Mouse (Mus musculus): Measurements from ENCODE around the gene Ndufs8. TPM values are rescaled to one million over a fixed set of nuclear protein-coding genes. Genes with fewer than 3 reads are reported as not detected.
A peak's percentile ranks its signal among the peaks of the same experiment; 100 is the strongest.

Ndufs8 gene
- polyA plus RNA-seq, 1 experiment from 2014 or later, result 255 TPM

DNA sequence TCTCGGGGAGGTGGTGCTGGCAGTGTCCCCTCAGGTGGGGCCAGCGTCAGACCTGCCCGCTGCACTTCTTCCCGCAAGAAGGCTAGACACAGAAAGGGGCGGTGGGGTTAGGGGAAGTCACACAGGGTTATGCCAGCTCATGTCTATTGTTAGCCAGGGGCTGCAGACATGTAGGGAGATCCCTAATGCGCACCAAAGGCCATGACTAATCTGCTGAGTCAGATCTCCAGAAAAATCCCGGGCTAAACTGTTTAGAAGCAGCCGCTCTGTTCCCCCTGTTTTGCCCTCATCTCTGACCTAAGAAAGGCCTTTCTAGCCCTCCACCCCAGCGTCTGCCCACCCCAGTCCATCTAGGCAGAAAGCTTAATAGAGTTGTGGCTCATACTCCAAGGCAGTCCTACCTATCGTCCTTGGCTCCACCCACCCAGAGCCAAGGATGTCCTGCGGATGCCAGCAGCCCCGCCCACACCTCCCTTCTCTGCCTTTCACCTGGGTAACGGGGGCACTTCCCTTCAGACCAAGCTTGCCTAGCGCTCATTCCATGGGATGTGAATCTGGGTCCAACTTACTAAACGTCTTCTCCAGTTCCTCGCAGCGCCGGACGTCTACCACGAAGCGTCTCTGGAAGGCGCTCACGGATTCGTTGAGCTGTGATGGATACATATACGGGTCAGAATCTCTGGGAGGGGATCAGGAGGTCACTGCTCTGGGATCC, 8.8 kb downstream of the Ndufs8 start:
- H3K27me3 ChIP-seq, result no peaks in the 10 kb centered on the region
- no peak for ATAC-seq (ENCODE audit: insufficient number of reproducible peaks, low FRiP score, low TSS enrichment, low read depth)
- H3K36me3 ChIP-seq, result peaks cover 46% of the 10 kb centered on the region
- H3K4me3 ChIP-seq (replicated peaks), result no peak overlapping the region
- no peaks in the 10 kb centered on the region for H3K9me3 ChIP-seq (replicated peaks)
- H3K4me2 ChIP-seq (replicated peaks), result 0 out of 2 replicates have a peak overlapping the region, but pooled peaks have one; percentile 75
- peaks cover 46% of the 10 kb centered on the region for H3K4me1 ChIP-seq
- H3K27ac ChIP-seq (replicated peaks), result no peak overlapping the region
- WGBS, result 63% methylated on average over 25 of the region's 25 CpGs
- no peak overlapping the region for H3K9ac ChIP-seq

DNA sequence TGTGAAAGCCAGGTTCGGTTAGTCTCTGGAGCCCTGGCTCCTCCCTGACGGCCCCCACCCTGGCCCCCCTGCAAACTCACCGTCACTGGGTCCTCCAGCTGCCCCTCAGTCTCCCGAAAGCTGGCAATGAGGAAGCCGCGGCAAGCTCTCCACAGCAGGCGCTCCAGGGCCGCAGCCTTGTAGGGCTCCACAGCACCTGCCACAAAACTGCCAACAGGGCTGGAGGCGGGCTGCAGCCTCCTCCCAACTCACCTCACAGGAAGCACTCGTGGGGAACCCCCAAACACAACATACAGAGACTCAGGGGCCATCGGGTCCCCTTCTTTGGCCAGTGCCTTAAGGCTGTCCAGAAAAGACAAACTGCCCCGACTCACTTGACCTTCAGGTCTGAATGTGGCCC, 9.6 kb downstream of the Ndufs8 start:
- Histone ChIP-seq H3K9ac (no peak overlapping the region), H3K4me2 (replicated peaks) (no peak overlapping the region), H3K27ac (replicated peaks) (no peak overlapping the region), H3K27me3 (no peaks in the 10 kb centered on the region), H3K4me1 (peaks cover 43% of the 10 kb centered on the region), H3K9me3 (replicated peaks) (no peaks in the 10 kb centered on the region), H3K4me3 (replicated peaks) (no peak overlapping the region), H3K36me3 (peaks cover 45% of the 10 kb centered on the region)
- ATAC-seq (ENCODE audit: insufficient number of reproducible peaks, low FRiP score, low TSS enrichment, low read depth), result no peak
- WGBS, result 80% methylated on average over 12 of the region's 12 CpGs

DNA sequence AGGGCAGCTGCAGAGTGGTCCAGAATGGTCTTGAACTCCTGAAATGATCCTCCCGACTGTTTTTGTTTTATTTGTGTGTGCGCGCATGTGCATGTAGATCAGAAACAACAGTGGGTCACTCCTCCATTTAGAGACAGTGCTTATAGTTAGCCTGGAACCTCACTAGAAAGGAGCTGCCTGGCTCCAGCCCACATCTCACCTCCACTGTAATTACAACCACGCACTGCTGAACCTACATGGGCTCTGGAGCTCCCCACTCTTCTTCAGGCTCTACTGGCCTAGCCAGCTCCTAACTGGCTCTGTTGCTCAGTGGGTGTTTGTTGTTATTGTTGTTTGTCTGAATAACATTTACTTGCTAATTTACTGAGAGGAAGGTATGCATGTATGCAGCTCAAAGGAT, 13.0 kb downstream of the Ndufs8 start:
- Histone ChIP-seq H3K27me3 (no peaks in the 10 kb centered on the region), H3K36me3 (peaks cover 77% of the 10 kb centered on the region), H3K27ac (replicated peaks) (no peak overlapping the region), H3K9me3 (replicated peaks) (no peaks in the 10 kb centered on the region), H3K4me1 (peaks cover 13% of the 10 kb centered on the region), H3K4me3 (replicated peaks) (no peak overlapping the region), H3K9ac (no peak overlapping the region), H3K4me2 (replicated peaks) (no peak overlapping the region)
- 93% methylated on average over 4 of the region's 4 CpGs for WGBS
- ATAC-seq (ENCODE audit: insufficient number of reproducible peaks, low FRiP score, low TSS enrichment, low read depth), result no peak

DNA sequence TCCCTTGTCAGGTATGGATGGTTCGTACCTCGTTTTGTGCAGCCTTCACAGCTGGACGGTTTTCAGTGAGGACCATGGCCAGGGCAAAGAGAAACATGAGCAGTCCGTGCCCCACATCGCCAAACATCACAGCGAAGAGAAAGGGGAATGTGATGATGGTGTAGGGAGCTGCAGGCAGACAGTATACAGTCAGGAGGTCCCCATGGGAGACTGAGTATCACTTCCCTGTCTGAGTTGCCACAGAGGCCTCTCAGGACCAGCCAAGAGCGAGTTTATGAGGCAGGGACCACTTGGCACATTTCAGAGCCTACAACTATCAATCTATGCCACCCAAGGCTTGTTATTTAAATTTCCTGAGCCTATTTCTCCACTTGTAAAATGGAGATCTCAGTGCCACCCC, 13.6 kb downstream of the Ndufs8 start:
- H3K27ac ChIP-seq (replicated peaks), result no peak overlapping the region
- H3K4me1 ChIP-seq, result peaks cover 7% of the 10 kb centered on the region; the same call in 1 of the 2 replicates
- 89% methylated on average over 7 of the region's 7 CpGs for WGBS
- no peak overlapping the region for H3K4me2 ChIP-seq (replicated peaks)
- H3K4me3 ChIP-seq (replicated peaks), result no peak overlapping the region
- H3K36me3 ChIP-seq, result peaks cover 81% of the 10 kb centered on the region
- no peak for ATAC-seq (ENCODE audit: insufficient number of reproducible peaks, low FRiP score, low TSS enrichment, low read depth)
- H3K9me3 ChIP-seq (replicated peaks), result no peaks in the 10 kb centered on the region
- H3K27me3 ChIP-seq, result no peaks in the 10 kb centered on the region
- H3K9ac ChIP-seq, result no peak overlapping the region

DNA sequence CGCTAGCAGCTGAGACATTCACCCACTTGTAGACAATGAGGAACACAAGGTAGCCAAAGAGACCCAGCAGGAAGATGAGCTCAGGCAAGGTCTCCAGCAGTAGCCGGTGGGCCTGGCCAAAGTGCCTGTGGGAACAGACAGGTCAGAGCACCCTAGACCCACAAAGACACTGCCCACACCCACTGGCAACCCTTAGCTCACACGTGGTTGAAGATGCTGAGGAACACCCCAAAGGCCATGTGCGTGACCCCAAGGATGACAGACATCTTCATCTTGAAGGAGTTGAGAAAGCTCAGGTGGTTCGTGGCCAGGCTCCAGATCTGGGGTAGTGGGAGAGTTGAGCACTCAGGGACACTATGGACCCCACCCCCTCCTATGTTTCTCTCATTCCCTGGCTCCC, 15.0 kb downstream of the Ndufs8 start:
- WGBS, result 92% methylated on average over 5 of the region's 5 CpGs
- H3K27ac ChIP-seq (replicated peaks), result no peak overlapping the region
- H3K36me3 ChIP-seq, result peaks cover 87% of the 10 kb centered on the region
- no peak for ATAC-seq (ENCODE audit: insufficient number of reproducible peaks, low FRiP score, low TSS enrichment, low read depth)
- H3K4me3 ChIP-seq (replicated peaks), result no peak overlapping the region
- no peaks in the 10 kb centered on the region for H3K9me3 ChIP-seq (replicated peaks)
- no peaks in the 10 kb centered on the region for H3K27me3 ChIP-seq
- H3K9ac ChIP-seq, result no peak overlapping the region
- H3K4me1 ChIP-seq, result no peaks in the 10 kb centered on the region
- H3K4me2 ChIP-seq (replicated peaks), result no peak overlapping the region

DNA sequence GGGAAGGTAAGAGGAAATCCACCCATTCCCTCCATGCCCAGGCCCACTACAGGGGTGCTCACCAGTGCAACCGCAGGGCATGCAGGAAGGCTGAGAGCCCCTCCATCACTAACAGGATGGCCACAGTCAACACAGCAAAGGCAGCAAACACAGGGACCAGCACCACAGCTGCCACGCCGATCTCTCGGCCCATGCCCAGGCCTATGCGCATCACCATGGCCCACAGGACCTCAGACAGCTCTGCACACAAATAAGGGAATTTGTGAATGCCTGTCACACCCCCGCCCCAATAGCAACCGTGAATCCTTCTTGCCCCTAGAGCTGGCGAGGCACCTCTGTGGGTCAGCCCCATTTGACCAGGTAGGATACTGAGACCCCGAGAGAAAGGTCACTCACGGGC, 16.4 kb downstream of the Ndufs8 start:
- Histone ChIP-seq H3K4me1 (no peaks in the 10 kb centered on the region), H3K9ac (no peak overlapping the region), H3K4me3 (replicated peaks) (no peak overlapping the region), H3K4me2 (replicated peaks) (no peak overlapping the region), H3K27me3 (no peaks in the 10 kb centered on the region), H3K27ac (replicated peaks) (no peak overlapping the region), H3K9me3 (replicated peaks) (no peaks in the 10 kb centered on the region), H3K36me3 (peaks cover 85% of the 10 kb centered on the region)
- WGBS, result 93% methylated on average over 10 of the region's 10 CpGs
- no peak for ATAC-seq (ENCODE audit: insufficient number of reproducible peaks, low FRiP score, low TSS enrichment, low read depth)

DNA sequence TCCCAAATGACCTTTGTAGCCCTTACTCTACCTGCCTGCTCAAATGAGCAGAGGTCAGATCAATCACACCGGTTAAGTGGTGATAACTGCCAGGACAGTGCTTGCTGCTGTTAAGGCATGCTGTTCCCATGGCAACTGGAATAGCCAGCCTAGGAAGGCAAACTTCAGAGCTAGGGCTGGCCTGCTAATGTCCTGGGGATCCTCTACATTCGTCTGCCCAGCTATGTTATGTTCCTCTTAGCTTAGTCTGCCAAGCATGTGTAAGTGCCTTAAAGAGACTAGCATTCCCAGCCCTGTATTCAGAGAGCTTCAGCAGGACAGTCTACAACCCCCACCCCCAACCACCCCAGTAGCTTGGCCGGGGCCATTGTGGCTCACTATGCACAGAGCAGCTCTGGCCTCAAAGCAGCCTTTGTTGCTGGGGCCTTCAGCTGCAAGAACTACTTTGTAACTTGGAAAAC, 17.4 kb downstream of the Ndufs8 start:
- H3K36me3 ChIP-seq, result peaks cover 92% of the 10 kb centered on the region
- H3K9me3 ChIP-seq (replicated peaks), result no peaks in the 10 kb centered on the region
- WGBS, result 38% methylated on average over 3 of the region's 3 CpGs
- no peak overlapping the region for H3K9ac ChIP-seq
- no peak overlapping the region for H3K4me3 ChIP-seq (replicated peaks)
- H3K27me3 ChIP-seq, result no peaks in the 10 kb centered on the region
- no peak for ATAC-seq (ENCODE audit: insufficient number of reproducible peaks, low FRiP score, low TSS enrichment, low read depth)
- H3K4me1 ChIP-seq, result no peaks in the 10 kb centered on the region
- no peak overlapping the region for H3K27ac ChIP-seq (replicated peaks)
- H3K4me2 ChIP-seq (replicated peaks), result no peak overlapping the region

DNA sequence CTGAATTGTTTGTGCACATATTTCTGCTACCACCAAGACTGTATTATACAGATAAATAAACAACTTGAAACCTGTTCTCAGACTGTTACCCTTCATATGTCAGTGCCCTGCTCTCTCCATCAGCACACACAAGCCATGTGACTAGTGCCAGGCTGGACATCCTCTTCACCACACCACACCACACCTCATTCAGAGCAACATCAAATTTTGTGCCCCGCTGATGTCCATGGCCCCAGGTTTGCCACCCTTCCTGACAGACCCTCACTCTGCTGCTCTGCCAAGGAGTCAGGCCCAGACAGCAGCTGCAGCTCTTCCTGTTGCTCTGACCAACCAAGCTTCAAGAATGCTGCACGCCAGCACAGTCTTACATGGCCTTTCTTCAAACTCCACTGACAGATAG, 18.3 kb downstream of the Ndufs8 start:
- H3K4me2 ChIP-seq (replicated peaks), result no peak overlapping the region
- no peaks in the 10 kb centered on the region for H3K27me3 ChIP-seq
- no peak overlapping the region for H3K9ac ChIP-seq
- H3K36me3 ChIP-seq, result peaks cover 94% of the 10 kb centered on the region
- H3K27ac ChIP-seq (replicated peaks), result no peak overlapping the region
- no peaks in the 10 kb centered on the region for H3K9me3 ChIP-seq (replicated peaks)
- no peak for ATAC-seq (ENCODE audit: insufficient number of reproducible peaks, low FRiP score, low TSS enrichment, low read depth)
- H3K4me1 ChIP-seq, result no peaks in the 10 kb centered on the region
- 84% methylated on average over 2 of the region's 2 CpGs for WGBS
- no peak overlapping the region for H3K4me3 ChIP-seq (replicated peaks)

DNA sequence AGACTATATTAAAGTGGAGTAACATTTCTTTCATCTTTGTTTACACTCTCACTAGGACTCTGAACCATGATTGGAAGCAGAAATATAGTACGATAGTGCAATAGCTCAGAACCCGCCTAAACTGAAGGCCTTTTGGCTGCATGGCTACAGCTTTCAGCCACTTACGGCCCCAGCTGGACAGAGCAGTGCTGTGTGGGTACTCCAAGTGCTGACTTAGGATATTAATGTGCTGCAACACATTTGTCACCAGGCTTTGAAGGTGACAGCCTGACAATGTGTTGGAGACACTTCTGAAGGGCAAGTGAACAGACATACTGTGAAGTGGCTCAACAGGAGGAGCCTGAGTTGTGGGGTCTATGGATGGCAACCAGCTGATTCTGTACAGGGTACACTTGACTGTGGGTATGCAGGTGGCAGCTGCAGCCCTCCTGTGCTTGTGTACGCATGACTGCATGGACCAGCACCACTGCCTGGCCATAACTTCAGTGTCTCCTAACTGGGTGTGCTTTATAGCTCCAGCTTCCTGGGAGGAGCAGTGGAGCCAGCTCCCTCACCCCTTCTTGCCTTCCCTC, 18.9 kb downstream of the Ndufs8 start:
- Histone ChIP-seq H3K27ac (replicated peaks) (no peak overlapping the region; the same call in 1 of the 2 replicates), H3K4me1 (no peaks in the 10 kb centered on the region), H3K9ac (no peak overlapping the region), H3K27me3 (no peaks in the 10 kb centered on the region), H3K36me3 (peaks cover 94% of the 10 kb centered on the region), H3K9me3 (replicated peaks) (no peaks in the 10 kb centered on the region), H3K4me3 (replicated peaks) (no peak overlapping the region), H3K4me2 (replicated peaks) (no peak overlapping the region)
- no peak for ATAC-seq (ENCODE audit: insufficient number of reproducible peaks, low FRiP score, low TSS enrichment, low read depth)
- 89% methylated on average over 4 of the region's 4 CpGs for WGBS

DNA sequence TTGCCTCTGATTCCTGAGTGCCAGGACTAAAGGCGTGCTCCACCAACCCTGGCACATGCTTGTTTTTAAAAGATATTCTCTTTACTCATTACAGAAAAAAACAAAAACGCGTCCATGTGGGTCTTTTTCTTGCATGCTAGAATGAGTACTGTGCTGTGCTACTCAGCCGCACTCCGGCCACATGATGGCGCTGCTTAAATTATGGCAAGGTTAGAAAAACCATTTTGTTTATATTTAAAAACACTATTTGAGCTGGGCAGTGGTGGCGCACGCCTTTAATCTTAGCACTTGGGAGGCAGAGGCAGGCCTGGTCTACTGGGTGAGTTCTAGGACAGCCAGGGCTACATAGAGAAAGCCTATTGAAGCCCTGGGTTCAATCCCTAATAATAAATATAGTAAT, 22.4 kb downstream of the Ndufs8 start:
- Histone ChIP-seq H3K27ac (replicated peaks) (no peak overlapping the region), H3K4me1 (no peaks in the 10 kb centered on the region), H3K36me3 (peaks cover 81% of the 10 kb centered on the region), H3K9me3 (replicated peaks) (no peaks in the 10 kb centered on the region), H3K27me3 (no peaks in the 10 kb centered on the region), H3K4me3 (replicated peaks) (no peak overlapping the region), H3K4me2 (replicated peaks) (no peak overlapping the region), H3K9ac (no peak overlapping the region)
- ATAC-seq (ENCODE audit: insufficient number of reproducible peaks, low FRiP score, low TSS enrichment, low read depth), result no peak
- 81% methylated on average over 8 of the region's 8 CpGs for WGBS

DNA sequence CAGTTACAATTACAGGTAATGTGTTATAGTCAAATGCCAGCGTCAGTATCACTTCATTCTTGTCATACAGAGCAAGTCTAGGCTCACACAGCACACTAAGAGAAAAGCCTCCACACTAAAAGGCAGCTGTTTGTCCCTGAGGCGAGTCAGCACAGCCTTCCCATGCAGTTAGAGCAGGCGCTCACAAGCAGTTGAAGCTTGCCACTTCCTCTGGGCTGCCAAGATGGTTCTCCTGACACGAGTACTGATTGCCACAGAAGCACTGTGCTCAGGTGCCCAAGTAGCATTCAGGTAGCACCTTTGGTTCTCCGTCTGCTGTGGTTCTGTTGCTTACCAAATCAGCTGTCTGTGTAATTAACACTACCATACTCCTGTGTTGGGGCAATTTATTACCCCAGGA, 23.5 kb downstream of the Ndufs8 start:
- WGBS, result 71% methylated on average over 5 of the region's 5 CpGs

More for the DNA sequence above, 23.5 kb downstream of the Ndufs8 start:
- Histone ChIP-seq H3K27me3 (no peaks in the 10 kb centered on the region), H3K9me3 (replicated peaks) (no peaks in the 10 kb centered on the region), H3K4me3 (replicated peaks) (no peak overlapping the region), H3K4me1 (no peaks in the 10 kb centered on the region), H3K9ac (no peak overlapping the region), H3K36me3 (peaks cover 74% of the 10 kb centered on the region), H3K4me2 (replicated peaks) (no peak overlapping the region), H3K27ac (replicated peaks) (no peak overlapping the region)
- no peak for ATAC-seq (ENCODE audit: insufficient number of reproducible peaks, low FRiP score, low TSS enrichment, low read depth)

Measured in embryonic facial prominence, embryonic 15.5 days (tissue).